Mouse (Mus musculus): ENCODE measurements around the gene Tmem117. TPM values are rescaled to one million over a fixed set of nuclear protein-coding genes. Genes with fewer than 3 reads are reported as not detected.
A peak's percentile ranks its signal among the peaks of the same experiment; 100 is the strongest.

The Tmem117 gene
- polyA plus RNA-seq, 1 experiment from 2014 or later: 2.3 TPM

DNA sequence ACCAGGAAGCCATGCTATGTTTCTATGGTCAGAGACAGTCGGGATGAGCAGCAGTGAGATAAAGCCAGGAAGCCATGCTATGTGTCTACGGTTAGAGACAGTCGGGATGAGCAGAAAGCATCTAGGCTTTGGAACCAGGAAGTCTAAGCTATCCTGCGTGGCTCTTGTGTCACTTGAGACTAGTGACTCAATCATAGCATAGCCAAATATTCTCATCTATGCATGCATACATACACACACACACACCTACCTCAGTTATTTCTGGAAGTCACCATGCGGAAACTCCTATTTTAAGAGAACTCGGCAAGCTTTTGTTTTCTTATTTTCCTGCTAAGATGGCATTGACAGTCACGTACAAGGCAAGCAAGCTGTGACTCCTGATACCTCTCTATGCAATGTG is 441.8 kb downstream of the Tmem117 start:
- H3K9ac ChIP-seq (ENCODE audit: low read length): no peak overlapping the region
- no peak overlapping the region for H3K27ac ChIP-seq (ENCODE audit: low read depth, low read length)
- H3K9me3 ChIP-seq (replicated peaks; ENCODE audit: control insufficient read depth, low read length): no peaks in the 10 kb centered on the region
- no peak overlapping the region for H3K4me2 ChIP-seq (ENCODE audit: low read length)
- DNase-seq (ENCODE audit: low spot score) (no peak), ATAC-seq (no peak)
- H3K36me3 ChIP-seq (ENCODE audit: control insufficient read depth, insufficient read depth, low read length): no peaks in the 10 kb centered on the region
- no peaks in the 10 kb centered on the region for H3K27me3 ChIP-seq (replicated peaks; ENCODE audit: control insufficient read depth, insufficient read depth, low read length)
- no peak overlapping the region for H3K4me3 ChIP-seq (ENCODE audit: low read depth, low read length)
- H3K4me1 ChIP-seq (ENCODE audit: control insufficient read depth, insufficient read depth, low read length): no peaks in the 10 kb centered on the region
- 92% methylated on average over 7 of the region's 7 CpGs for WGBS

DNA sequence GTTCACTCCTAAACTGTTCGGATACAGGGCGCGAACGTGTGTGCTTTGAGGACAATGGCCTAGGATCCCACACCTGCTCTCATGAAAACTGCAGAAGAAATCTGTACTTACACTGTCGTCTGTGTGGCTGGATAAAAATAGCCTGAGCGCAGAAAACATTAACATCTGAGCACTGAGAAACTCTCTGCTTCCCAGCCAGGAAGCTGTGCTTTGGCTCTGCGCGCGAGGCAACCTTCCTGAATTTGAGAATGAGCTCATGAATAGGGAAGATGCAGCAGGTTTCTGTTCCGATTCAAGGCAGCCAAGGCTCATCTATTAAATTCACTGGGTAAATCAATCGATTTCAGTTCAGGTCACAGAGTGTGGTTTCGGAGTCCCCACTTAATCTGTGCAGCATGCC is 446.3 kb downstream of the Tmem117 start:
- DNase-seq (ENCODE audit: low spot score) (peak; percentile 34), ATAC-seq (no peak)
- no peak overlapping the region for H3K27ac ChIP-seq (ENCODE audit: low read depth, low read length)
- H3K27me3 ChIP-seq (replicated peaks; ENCODE audit: control insufficient read depth, insufficient read depth, low read length): no peaks in the 10 kb centered on the region
- H3K36me3 ChIP-seq (ENCODE audit: control insufficient read depth, insufficient read depth, low read length): no peaks in the 10 kb centered on the region
- no peak overlapping the region for H3K4me2 ChIP-seq (ENCODE audit: low read length)
- no peaks in the 10 kb centered on the region for H3K9me3 ChIP-seq (replicated peaks; ENCODE audit: control insufficient read depth, low read length)
- no peak overlapping the region for H3K9ac ChIP-seq (ENCODE audit: low read length)
- 78% methylated on average over 12 of the region's 12 CpGs for WGBS
- no peaks in the 10 kb centered on the region for H3K4me1 ChIP-seq (ENCODE audit: control insufficient read depth, insufficient read depth, low read length)
- no peak overlapping the region for H3K4me3 ChIP-seq (ENCODE audit: low read depth, low read length)

DNA sequence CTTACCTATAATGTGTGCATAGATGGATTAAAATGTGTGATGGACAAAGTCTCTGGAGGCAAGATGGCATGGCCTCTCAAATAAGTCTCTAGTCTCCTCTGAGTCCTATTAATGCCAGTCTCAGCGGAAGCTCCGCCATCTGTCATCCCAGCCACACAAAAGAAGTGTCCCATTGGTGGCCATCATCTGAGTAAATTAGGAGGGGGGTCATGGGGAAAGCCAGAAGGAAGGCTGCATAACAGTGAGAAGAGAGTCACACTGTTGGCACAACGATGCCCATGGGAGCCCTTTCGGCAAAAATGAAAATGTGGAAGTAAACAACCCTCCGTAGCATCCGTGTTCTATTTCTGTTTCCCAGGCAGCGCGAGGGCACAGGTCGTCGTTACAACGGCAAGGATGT is 452.6 kb downstream of the Tmem117 start:
- no peak overlapping the region for H3K4me3 ChIP-seq (ENCODE audit: low read depth, low read length)
- no peaks in the 10 kb centered on the region for H3K9me3 ChIP-seq (replicated peaks; ENCODE audit: control insufficient read depth, low read length)
- 78% methylated on average over 11 of the region's 11 CpGs for WGBS
- no peak overlapping the region for H3K4me2 ChIP-seq (ENCODE audit: low read length)
- no peaks in the 10 kb centered on the region for H3K4me1 ChIP-seq (ENCODE audit: control insufficient read depth, insufficient read depth, low read length)
- peak; percentile 49 for DNase-seq (ENCODE audit: low spot score)
- H3K36me3 ChIP-seq (ENCODE audit: control insufficient read depth, insufficient read depth, low read length): no peaks in the 10 kb centered on the region
- no peak overlapping the region for H3K27ac ChIP-seq (ENCODE audit: low read depth, low read length)
- no peak overlapping the region for H3K9ac ChIP-seq (ENCODE audit: low read length)
- no peaks in the 10 kb centered on the region for H3K27me3 ChIP-seq (replicated peaks; ENCODE audit: control insufficient read depth, insufficient read depth, low read length)
- 0 out of 2 replicates have a peak, but pooled peaks have one; percentile 40 for ATAC-seq

DNA sequence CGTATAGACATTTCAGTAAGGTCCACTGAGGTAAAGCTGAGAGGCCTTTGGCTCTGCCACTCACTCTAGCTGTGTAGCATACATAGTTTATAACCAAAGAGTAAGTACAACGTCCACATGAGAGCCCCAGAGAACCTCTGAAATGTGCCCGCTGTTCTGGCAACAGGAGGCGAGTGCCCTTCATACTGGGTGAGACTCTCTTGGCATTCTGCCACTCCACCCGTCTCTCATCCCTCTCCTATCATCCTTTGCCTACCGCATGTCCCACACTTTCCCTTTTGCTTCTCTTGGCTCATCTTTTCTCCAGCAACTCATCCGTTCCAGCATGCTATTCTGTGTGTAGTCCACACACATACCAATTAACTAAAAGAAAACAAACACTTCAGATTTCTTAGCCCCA is 456.9 kb downstream of the Tmem117 start:
- no peaks in the 10 kb centered on the region for H3K4me1 ChIP-seq (ENCODE audit: control insufficient read depth, insufficient read depth, low read length)
- no peak for ATAC-seq
- WGBS: 73% methylated on average over 7 of the region's 7 CpGs
- H3K9me3 ChIP-seq (replicated peaks; ENCODE audit: control insufficient read depth, low read length): no peaks in the 10 kb centered on the region
- H3K9ac ChIP-seq (ENCODE audit: low read length): no peak overlapping the region
- H3K4me2 ChIP-seq (ENCODE audit: low read length): no peak overlapping the region
- H3K36me3 ChIP-seq (ENCODE audit: control insufficient read depth, insufficient read depth, low read length): no peaks in the 10 kb centered on the region
- no peaks in the 10 kb centered on the region for H3K27me3 ChIP-seq (replicated peaks; ENCODE audit: control insufficient read depth, insufficient read depth, low read length)
- DNase-seq (ENCODE audit: low spot score): no peak
- no peak overlapping the region for H3K4me3 ChIP-seq (ENCODE audit: low read depth, low read length)
- H3K27ac ChIP-seq (ENCODE audit: low read depth, low read length): no peak overlapping the region

DNA sequence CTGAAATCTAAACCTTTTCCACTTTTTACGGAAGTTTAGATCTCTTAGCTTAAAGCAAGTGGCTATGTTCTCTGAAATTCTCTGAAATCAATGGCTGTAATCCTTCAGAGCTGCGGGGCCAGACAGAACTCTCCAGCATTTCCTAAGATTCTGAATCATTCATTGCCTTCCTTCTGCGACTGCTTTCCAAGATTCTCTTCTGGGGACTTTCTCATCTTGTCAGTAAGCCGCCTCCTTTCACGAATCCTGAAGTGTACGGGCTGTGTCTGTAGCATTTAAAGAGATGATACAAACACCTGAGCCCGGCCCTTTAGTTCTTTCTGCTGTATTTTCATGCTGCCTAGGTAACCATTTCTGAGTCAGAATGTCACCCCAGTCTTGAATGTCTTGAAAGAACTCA is 471.1 kb downstream of the Tmem117 start:
- H3K4me2 ChIP-seq (ENCODE audit: low read length): no peak overlapping the region
- H3K9ac ChIP-seq (ENCODE audit: low read length): no peak overlapping the region
- H3K36me3 ChIP-seq (ENCODE audit: control insufficient read depth, insufficient read depth, low read length): no peaks in the 10 kb centered on the region
- H3K27ac ChIP-seq (ENCODE audit: low read depth, low read length): no peak overlapping the region
- no peaks in the 10 kb centered on the region for H3K27me3 ChIP-seq (replicated peaks; ENCODE audit: control insufficient read depth, insufficient read depth, low read length)
- ATAC-seq (no peak), DNase-seq (ENCODE audit: low spot score) (no peak)
- 0 out of 2 replicates have a peak, but pooled peaks cover 3% of the 10 kb centered on the region for H3K4me1 ChIP-seq (ENCODE audit: control insufficient read depth, insufficient read depth, low read length)
- no peak overlapping the region for H3K4me3 ChIP-seq (ENCODE audit: low read depth, low read length)
- no peaks in the 10 kb centered on the region for H3K9me3 ChIP-seq (replicated peaks; ENCODE audit: control insufficient read depth, low read length)
- 93% methylated on average over 7 of the region's 7 CpGs for WGBS

DNA sequence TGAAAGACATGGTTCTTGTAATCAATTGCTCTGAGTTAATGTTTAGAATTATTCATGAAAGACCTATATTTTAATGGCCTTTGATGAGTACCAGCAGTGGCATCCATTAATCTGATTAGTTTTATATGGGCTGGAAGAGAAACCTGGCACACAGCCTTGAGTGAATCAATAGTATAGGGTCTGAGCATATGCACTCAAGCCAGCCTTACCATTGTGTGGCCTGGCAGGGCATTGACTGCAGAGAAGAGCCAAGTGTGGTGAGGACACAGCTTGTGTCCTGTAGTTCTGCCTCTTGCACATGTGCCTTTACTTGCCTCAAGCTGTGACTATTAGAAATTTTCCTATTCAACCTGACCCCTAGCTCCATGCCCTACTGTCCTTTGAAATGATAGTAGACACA is 472.5 kb downstream of the Tmem117 start:
- Histone ChIP-seq H3K9ac (ENCODE audit: low read length) (no peak overlapping the region), H3K4me1 (ENCODE audit: control insufficient read depth, insufficient read depth, low read length) (0 out of 2 replicates have a peak, but pooled peaks cover 3% of the 10 kb centered on the region), H3K9me3 (replicated peaks; ENCODE audit: control insufficient read depth, low read length) (no peaks in the 10 kb centered on the region), H3K36me3 (ENCODE audit: control insufficient read depth, insufficient read depth, low read length) (no peaks in the 10 kb centered on the region), H3K27me3 (replicated peaks; ENCODE audit: control insufficient read depth, insufficient read depth, low read length) (no peaks in the 10 kb centered on the region), H3K4me2 (ENCODE audit: low read length) (no peak overlapping the region), H3K27ac (ENCODE audit: low read depth, low read length) (no peak overlapping the region), H3K4me3 (ENCODE audit: low read depth, low read length) (no peak overlapping the region)
- ATAC-seq: no peak
- no peak for DNase-seq (ENCODE audit: low spot score)

DNA sequence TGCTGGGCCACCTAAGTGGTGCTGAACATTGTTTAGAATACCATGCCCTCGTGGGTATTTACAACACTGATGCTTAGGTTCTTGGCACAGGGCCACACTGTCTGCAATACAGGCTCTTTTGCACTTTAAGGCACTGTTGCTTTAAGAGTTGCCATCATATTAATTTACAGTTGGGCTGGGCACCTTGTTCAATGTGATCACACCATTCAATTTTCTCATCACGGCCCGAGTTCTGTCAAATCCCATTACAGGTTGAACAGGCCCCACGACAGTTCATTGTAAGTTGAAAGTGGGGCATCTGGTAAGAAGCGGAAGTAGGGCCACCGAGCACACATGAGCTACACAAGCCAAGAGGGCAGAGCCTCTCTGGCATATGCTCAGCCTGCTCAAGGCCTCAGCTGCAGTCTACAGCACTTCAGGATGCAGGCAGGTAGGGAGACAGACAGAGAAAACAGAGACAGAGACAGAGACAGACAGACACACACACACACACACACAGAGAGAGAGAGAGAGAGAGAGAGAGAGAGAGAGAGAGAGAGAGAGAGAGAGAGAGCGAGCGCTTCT is 478.3 kb downstream of the Tmem117 start:
- no peak overlapping the region for H3K4me3 ChIP-seq (ENCODE audit: low read depth, low read length)
- peak; percentile 57 for ATAC-seq
- no peaks in the 10 kb centered on the region for H3K36me3 ChIP-seq (ENCODE audit: control insufficient read depth, insufficient read depth, low read length)
- no peaks in the 10 kb centered on the region for H3K9me3 ChIP-seq (replicated peaks; ENCODE audit: control insufficient read depth, low read length)
- no peak overlapping the region for H3K4me2 ChIP-seq (ENCODE audit: low read length)
- no peak overlapping the region for H3K9ac ChIP-seq (ENCODE audit: low read length)
- no peaks in the 10 kb centered on the region for H3K4me1 ChIP-seq (ENCODE audit: control insufficient read depth, insufficient read depth, low read length)
- peak; percentile 58 for DNase-seq (ENCODE audit: low spot score)
- no peak overlapping the region for H3K27ac ChIP-seq (ENCODE audit: low read depth, low read length)
- WGBS: 32% methylated on average over 8 of the region's 8 CpGs
- H3K27me3 ChIP-seq (replicated peaks; ENCODE audit: control insufficient read depth, insufficient read depth, low read length): no peaks in the 10 kb centered on the region

DNA sequence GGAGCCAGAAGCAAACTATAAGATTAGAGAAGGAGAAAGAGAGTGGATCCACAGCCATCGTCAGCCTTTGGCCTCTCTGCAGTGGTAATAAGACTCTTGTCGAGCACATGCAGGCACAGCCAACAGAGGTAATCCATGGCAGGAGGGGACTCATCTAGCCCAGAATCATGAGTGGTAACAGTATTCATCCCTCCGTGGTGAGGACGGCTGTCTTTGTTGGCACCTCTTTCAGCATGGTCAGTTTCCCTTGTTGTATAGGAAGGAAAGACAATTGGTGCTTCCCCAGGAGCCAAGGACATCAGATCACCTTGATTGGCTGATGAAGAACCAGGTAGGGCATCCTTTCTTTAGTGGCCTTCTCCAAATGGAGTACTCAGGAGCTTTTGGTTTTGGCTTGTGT is 479.6 kb downstream of the Tmem117 start:
- Histone ChIP-seq H3K36me3 (ENCODE audit: control insufficient read depth, insufficient read depth, low read length) (no peaks in the 10 kb centered on the region), H3K4me2 (ENCODE audit: low read length) (no peak overlapping the region), H3K4me3 (ENCODE audit: low read depth, low read length) (no peak overlapping the region), H3K4me1 (ENCODE audit: control insufficient read depth, insufficient read depth, low read length) (no peaks in the 10 kb centered on the region), H3K27me3 (replicated peaks; ENCODE audit: control insufficient read depth, insufficient read depth, low read length) (no peaks in the 10 kb centered on the region), H3K9me3 (replicated peaks; ENCODE audit: control insufficient read depth, low read length) (no peaks in the 10 kb centered on the region), H3K9ac (ENCODE audit: low read length) (no peak overlapping the region), H3K27ac (ENCODE audit: low read depth, low read length) (no peak overlapping the region)
- DNase-seq (ENCODE audit: low spot score): no peak
- no peak for ATAC-seq
- 87% methylated on average over 4 of the region's 4 CpGs for WGBS

DNA sequence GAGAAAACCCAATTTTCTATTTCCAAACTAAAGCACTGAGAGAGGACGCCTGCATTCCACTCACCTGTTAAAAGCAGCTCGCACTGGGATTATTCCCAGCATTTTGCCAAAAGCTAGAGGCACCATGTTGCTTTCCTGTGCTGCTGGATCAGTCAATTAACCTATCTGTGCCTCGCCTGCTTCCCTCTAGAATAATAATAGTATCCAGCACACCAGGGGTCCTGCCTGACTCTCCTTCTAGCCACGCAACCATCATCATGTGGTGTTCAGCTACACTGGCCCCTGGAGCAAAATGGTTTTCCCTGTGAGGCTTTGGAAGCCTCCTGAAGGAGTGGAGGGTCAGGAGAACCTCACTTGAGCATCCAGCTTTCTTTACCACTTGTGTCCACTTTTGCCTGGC is 502.4 kb downstream of the Tmem117 start:
- no peak overlapping the region for H3K27ac ChIP-seq (ENCODE audit: low read depth, low read length)
- WGBS: 70% methylated on average over 4 of the region's 4 CpGs
- H3K9me3 ChIP-seq (replicated peaks; ENCODE audit: control insufficient read depth, low read length): no peaks in the 10 kb centered on the region
- H3K27me3 ChIP-seq (replicated peaks; ENCODE audit: control insufficient read depth, insufficient read depth, low read length): no peaks in the 10 kb centered on the region
- ATAC-seq (no peak), DNase-seq (ENCODE audit: low spot score) (no peak)
- H3K4me3 ChIP-seq (ENCODE audit: low read depth, low read length): no peak overlapping the region
- no peak overlapping the region for H3K4me2 ChIP-seq (ENCODE audit: low read length)
- H3K36me3 ChIP-seq (ENCODE audit: control insufficient read depth, insufficient read depth, low read length): no peaks in the 10 kb centered on the region
- no peak overlapping the region for H3K9ac ChIP-seq (ENCODE audit: low read length)
- H3K4me1 ChIP-seq (ENCODE audit: control insufficient read depth, insufficient read depth, low read length): no peaks in the 10 kb centered on the region

Measured in forebrain, embryonic 14.5 days (tissue).